Mouse (Mus musculus): ENCODE results near the gene Lyg1.

DNA sequence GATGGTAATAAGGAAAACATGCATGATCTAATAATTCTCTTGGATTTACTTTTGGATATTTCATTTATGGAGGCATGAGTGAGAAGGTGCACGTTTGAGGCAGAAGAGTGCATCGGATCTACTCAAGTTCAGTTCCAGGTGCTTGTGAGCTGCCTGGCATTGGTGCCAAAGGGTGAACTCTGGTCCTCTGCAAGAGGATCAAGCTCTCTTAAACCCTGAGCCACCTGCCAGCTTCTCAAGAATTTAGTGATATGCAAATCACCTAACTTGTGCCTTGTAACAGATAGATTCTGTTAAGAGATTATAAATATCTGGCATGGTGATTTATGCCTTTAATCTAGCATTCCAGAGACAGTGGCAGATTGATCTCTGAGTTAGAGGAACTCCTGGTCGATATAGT lies 45.5 kb upstream of the Lyg1 start:
- TF ChIP-seq CTCF (IDR thresholded peaks at IDR 0.05; ENCODE audit: low read depth, low read length), result no peak
- TF ChIP-seq POLR2A (IDR thresholded peaks at IDR 0.05; ENCODE audit: borderline replicate concordance, low read depth, low read length), result no peak

All from bone marrow macrophage, adult 2 months (primary cell).